In the genomic region with DNA sequence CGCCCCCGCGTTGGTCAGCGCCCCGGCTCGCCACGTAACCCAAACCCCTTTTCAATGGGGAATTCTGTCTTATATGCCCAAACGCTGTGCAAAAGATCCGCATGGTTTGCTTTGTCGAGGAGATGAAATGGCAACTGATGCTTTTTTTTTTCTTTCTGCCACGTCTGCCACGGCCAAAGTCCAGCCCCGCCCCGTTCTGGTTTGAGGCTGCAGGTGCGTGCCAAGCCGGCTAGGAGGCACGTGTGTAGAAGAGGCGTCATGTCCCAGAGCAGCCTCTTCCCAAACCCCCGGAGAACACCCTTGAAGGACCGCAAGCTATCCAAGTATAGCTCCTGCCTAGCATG, we compare ENCODE assay signal across 8 mouse cellular contexts. TPM values are rescaled to one million over a fixed set of nuclear protein-coding genes. Genes with fewer than 3 reads are reported as not detected.
A peak's percentile ranks its signal among the peaks of the same experiment; 100 is the strongest.
DNase-seq lines count a peak whose midpoint lies in the region; ATAC-seq and TF ChIP-seq lines count a peak whose summit lies in the region.

No protein-coding gene starts in this region.

- ATAC-seq in frontal cortex, adult (ENCODE audit: low TSS enrichment), result peak; percentile 43
- ATAC-seq in intestine, embryonic 16.5 days, result peak; percentile 75
- ATAC-seq in liver, embryonic 12.5 days, result peak; percentile 30
- 0 out of 2 replicates have a peak, but pooled peaks have one; percentile 22 for ATAC-seq in monocyte, adult 5-6 weeks (replicated peaks; ENCODE audit: insufficient number of reproducible peaks, low FRiP score, low TSS enrichment, poor library complexity, severe bottlenecking)

- 0 out of 2 replicates have a peak, but pooled peaks have one; percentile 3 for TF ChIP-seq POLR2A in cerebellum, adult 2 months (IDR thresholded peaks at IDR 0.05; ENCODE audit: borderline replicate concordance, insufficient read depth, low read length)
- no peak for TF ChIP-seq POLR2A in testis, adult 2 months (IDR thresholded peaks at IDR 0.05; ENCODE audit: control insufficient read depth, low read depth, low read length)

- peak overlapping the region; percentile 94 for H3K27ac ChIP-seq in cerebellum, adult 2 months (ENCODE audit: insufficient read depth, low read length)
- H3K27ac ChIP-seq in gastrocnemius, adult 2 months, result peak overlapping the region; percentile 93
- peak overlapping the region; percentile 64 for H3K27ac ChIP-seq in intestine, embryonic 16.5 days (ENCODE audit: low read length)
- peak overlapping the region; percentile 95 for H3K27ac ChIP-seq in liver, embryonic 12.5 days
- H3K27ac ChIP-seq in testis, adult 2 months (ENCODE audit: control insufficient read depth, insufficient read depth, low read depth, low read length), result peak overlapping the region; percentile 30; the same call in 1 of the 2 replicates

- no peaks in the 10 kb centered on the region for H3K36me3 ChIP-seq in intestine, embryonic 16.5 days (ENCODE audit: control insufficient read depth, insufficient read depth, low read length)
- peaks cover 18% of the 10 kb centered on the region for H3K36me3 ChIP-seq in liver, embryonic 12.5 days
- no peaks in the 10 kb centered on the region for H3K36me3 ChIP-seq in testis, adult 2 months (ENCODE audit: control insufficient read depth, insufficient read depth, low read length)

- no peaks in the 10 kb centered on the region for H3K27me3 ChIP-seq in cerebellum, adult 2 months (ENCODE audit: control insufficient read depth, insufficient read depth, low read length)
- peaks cover 25% of the 10 kb centered on the region for H3K27me3 ChIP-seq in intestine, embryonic 16.5 days (replicated peaks; ENCODE audit: control insufficient read depth, insufficient read depth, low read length)
- peaks cover 12% of the 10 kb centered on the region; the same call in 1 of the 2 replicates for H3K27me3 ChIP-seq in liver, embryonic 12.5 days (replicated peaks)
- H3K27me3 ChIP-seq in testis, adult 2 months (ENCODE audit: control insufficient read depth, insufficient read depth, low read length), result no peaks in the 10 kb centered on the region

- intact Hi-C loops in gastrocnemius, adult 2 months (cut with DNase I), result loop anchor here (2.0 kb wide), 2 partner anchors 28 to 92 kb away; a partner anchor contains a TSS

- no peak for DNase-seq in frontal cortex, postnatal 10 days (ENCODE audit: low spot score in 2 of 2)
- peak in 1 of 2 experiments; percentile 88 for DNase-seq in cerebellum, adult 2 months
- peak; percentile 84 for DNase-seq in gastrocnemius, adult 2 months

- H3K4me3 ChIP-seq in cerebellum, adult 2 months (replicated peaks; ENCODE audit: insufficient read depth, low read depth, low read length), result peak overlapping the region; percentile 92
- peak overlapping the region; percentile 73 for H3K4me3 ChIP-seq in gastrocnemius, adult 2 months
- peak overlapping the region; percentile 75 for H3K4me3 ChIP-seq in intestine, embryonic 16.5 days (ENCODE audit: low read length)
- peak overlapping the region; percentile 96 for H3K4me3 ChIP-seq in liver, embryonic 12.5 days
- H3K4me3 ChIP-seq in testis, adult 2 months (ENCODE audit: control insufficient read depth, low read depth, low read length), result peak overlapping the region; percentile 94

- peak overlapping the region; percentile 71 for H3K9ac ChIP-seq in intestine, embryonic 16.5 days (ENCODE audit: low read depth, low read length)
- peak overlapping the region; percentile 99 for H3K9ac ChIP-seq in liver, embryonic 12.5 days

- no peaks in the 10 kb centered on the region for H3K9me3 ChIP-seq in intestine, embryonic 16.5 days (ENCODE audit: control insufficient read depth, low read length)
- no peaks in the 10 kb centered on the region for H3K9me3 ChIP-seq in liver, embryonic 12.5 days (replicated peaks)

- H3K4me1 ChIP-seq in cerebellum, adult 2 months (ENCODE audit: control insufficient read depth, insufficient read depth, low read length), result peaks cover 17% of the 10 kb centered on the region
- H3K4me1 ChIP-seq in intestine, embryonic 16.5 days (ENCODE audit: control insufficient read depth, insufficient read depth, low read length), result peaks cover 8% of the 10 kb centered on the region
- H3K4me1 ChIP-seq in liver, embryonic 12.5 days, result peaks cover 83% of the 10 kb centered on the region
- peaks cover 12% of the 10 kb centered on the region for H3K4me1 ChIP-seq in testis, adult 2 months (ENCODE audit: control insufficient read depth, insufficient read depth, low read length)

- under 1% methylated on average over 20 of the region's 20 CpGs for WGBS in cerebellum, adult 2 months
- WGBS in intestine, embryonic 16.5 days, result 2% methylated on average over 20 of the region's 20 CpGs
- WGBS in liver, embryonic 12.5 days (ENCODE audit: insufficient replicate concordance), result 1% methylated on average over 20 of the region's 20 CpGs

- TF ChIP-seq CTCF in cerebellum, adult 2 months (IDR thresholded peaks at IDR 0.05; ENCODE audit: borderline replicate concordance, insufficient read depth, low read depth, low read length), result no peak
- TF ChIP-seq CTCF in gastrocnemius, adult 2 months (IDR thresholded peaks at IDR 0.05), result no peak
- TF ChIP-seq CTCF in testis, adult 2 months (IDR thresholded peaks at IDR 0.05; ENCODE audit: control insufficient read depth, insufficient read depth, insufficient replicate concordance, low read depth, low read length), result no peak

- H3K4me2 ChIP-seq in intestine, embryonic 16.5 days (ENCODE audit: low read depth, low read length), result peak overlapping the region; percentile 99
- H3K4me2 ChIP-seq in liver, embryonic 12.5 days, result peak overlapping the region; percentile 97

RNA-seq across cellular contexts. Expression of a gene that starts 19.7 kb away (rescaled TPM):
- polyA plus RNA-seq in cerebellum, adult 2 months (2012; rRNA removed), result 31.2 and 35.4 TPM in 2 replicates
- 10 to 100 TPM; 44.5 to 47.4 TPM for total RNA-seq in gastrocnemius, adult 2 months (2021)
- polyA plus RNA-seq in intestine, embryonic 16.5 days (2015; fragmentation: Nextera tagmentation; extraction: Ambion mirVana), result 1.3 TPM in 2 replicates
- polyA plus RNA-seq in liver, embryonic 12.5 days (2016; fragmentation: Nextera tagmentation; extraction: Ambion mirVana), result 29.8 and 32.2 TPM in 2 replicates
- total RNA-seq in monocyte, adult 5-6 weeks (2017), result 0.11 to 1.0 TPM in 2 of 3 replicates, not detected in the other
- polyA plus RNA-seq in testis, adult 2 months (2012; rRNA removed), result 158 and 227 TPM in 2 replicates

RNA-seq across cellular contexts. Expression of a gene that starts 28.4 kb away (rescaled TPM):
- 24.6 and 27.1 TPM in 2 replicates for polyA plus RNA-seq in cerebellum, adult 2 months (2012; rRNA removed)
- 1 to 10 TPM; 7.5 to 7.7 TPM for total RNA-seq in gastrocnemius, adult 2 months (2021)
- polyA plus RNA-seq in intestine, embryonic 16.5 days (2015; fragmentation: Nextera tagmentation; extraction: Ambion mirVana), result 39.5 and 41.3 TPM in 2 replicates
- polyA plus RNA-seq in liver, embryonic 12.5 days (2016; fragmentation: Nextera tagmentation; extraction: Ambion mirVana), result 18.1 and 20.0 TPM in 2 replicates
- 4.5 to 9.3 TPM (median 6.5 TPM) in 3 replicates for total RNA-seq in monocyte, adult 5-6 weeks (2017)
- polyA plus RNA-seq in testis, adult 2 months (2012; rRNA removed), result 2.5 and 3.3 TPM in 2 replicates

Comparison
In these comparisons a context has a peak if more than half of its experiments do, and no peak if none do; other contexts are left out.
1. ATAC-seq: peak in every context shown above with its lines; median percentile 75 in intestine, embryonic 16.5 days; 43 in frontal cortex, adult; 30 in liver, embryonic 12.5 days; 22 in monocyte, adult 5-6 weeks.
2. H3K27ac ChIP-seq: peak in every context shown above with its lines; median percentile 95 in liver, embryonic 12.5 days; 94 in cerebellum, adult 2 months; 93 in gastrocnemius, adult 2 months; 64 in intestine, embryonic 16.5 days; 30 in testis, adult 2 months.
3. RNA of a gene that starts 19.7 kb away (polyA plus RNA-seq): 158 to 227 TPM in testis, adult 2 months, 31.2 to 35.4 TPM in cerebellum, adult 2 months and 29.8 to 32.2 TPM in liver, embryonic 12.5 days; 1.3 TPM in intestine, embryonic 16.5 days; every median in the first group is over 10 times any median in the second.
4. Peak in every context shown above with its lines, with median percentiles within 50 percentile points of each other: H3K4me3 ChIP-seq.